Mouse (Mus musculus) ES-E14 (cell line): ENCODE results near the gene Gpsm2. TPM values are rescaled to one million over a fixed set of nuclear protein-coding genes. Genes with fewer than 3 reads are reported as not detected.

ENCODE experiments used
- DNase-seq: peaks from one replicate; pipeline ENCODE4 v3.0.0-alpha.2; 2013; ENCODE audit warnings: low read depth, low spot score
- H3K27ac ChIP-seq: 2 replicates; pipeline ENCODE4 v1.5.1; 2012; ENCODE audit warnings: low read depth, mild to moderate bottlenecking, low read length, moderate library complexity, mixed read lengths; ENCODE audit not compliant: poor library complexity, insufficient read depth, severe bottlenecking
- H3K36me3 ChIP-seq: 2 replicates; pipeline ENCODE4 v1.6.1; 2012; ENCODE audit warnings: mild to moderate bottlenecking, low read length, moderate library complexity, mixed read lengths; ENCODE audit not compliant: control insufficient read depth, poor library complexity, insufficient read depth, severe bottlenecking
- H3K4me1 ChIP-seq, 2 experiments: fragments of 150-350 bp in 1 of 2; sonication (generic) in 1 of 2; 2 replicates each; pipeline ENCODE4 v1.6.1; 2012; ENCODE audit warnings: low read length in 2 of 2, mild to moderate bottlenecking in 1 of 2, mixed read lengths in 1 of 2; ENCODE audit not compliant: control insufficient read depth in 2 of 2, insufficient read depth in 2 of 2, poor library complexity in 1 of 2
- H3K4me3 ChIP-seq, 2 experiments: fragments of 150-350 bp in 1 of 2; sonication (generic) in 1 of 2; 2 replicates each; pipeline ENCODE4 v1.5.1; 2012; ENCODE audit warnings: low read length in 2 of 2, low read depth in 1 of 2, mild to moderate bottlenecking in 1 of 2, mixed read lengths in 1 of 2; ENCODE audit not compliant: insufficient read depth in 1 of 2, poor library complexity in 1 of 2, severe bottlenecking in 1 of 2
- H3K9ac ChIP-seq: 2 replicates; pipeline ENCODE4 v1.6.1; 2012; ENCODE audit warnings: low read depth, mild to moderate bottlenecking, low read length, mixed read lengths; ENCODE audit not compliant: poor library complexity, insufficient read depth, severe bottlenecking
- H3K9me3 ChIP-seq: fragments of 150-350 bp; sonication (generic); 2 replicates; pipeline ENCODE4 v1.6.1; 2012; ENCODE audit warnings: low read depth, mild to moderate bottlenecking, low read length; ENCODE audit not compliant: control insufficient read depth, insufficient read depth
- CHD2 ChIP-seq: IDR thresholded peaks from 2 replicates; pipeline ENCODE4 v1.6.1; 2014; ENCODE audit warnings: mild to moderate bottlenecking, low read depth, low read length, inconsistent platforms
- HCFC1 ChIP-seq: IDR thresholded peaks from 2 replicates; pipeline ENCODE4 v1.6.1; 2012; ENCODE audit warnings: low read length, inconsistent platforms, borderline replicate concordance; ENCODE audit not compliant: insufficient read depth
- MAFK ChIP-seq: IDR thresholded peaks from 2 replicates; pipeline ENCODE4 v1.6.1; 2014; ENCODE audit warnings: mild to moderate bottlenecking, low read depth, low read length, inconsistent platforms; ENCODE audit not compliant: insufficient read depth
- ZC3H11A ChIP-seq: IDR thresholded peaks from 2 replicates; pipeline ENCODE4 v1.6.1; 2012; ENCODE audit warnings: low read depth, mild to moderate bottlenecking, inconsistent platforms, low read length, borderline replicate concordance
- ZNF384 ChIP-seq: IDR thresholded peaks from 2 replicates; pipeline ENCODE4 v1.6.1; 2012; ENCODE audit warnings: low read depth, low read length, inconsistent platforms
- in situ Hi-C, 2 experiments: fragments of 600-800 bp; cut with MboI; formaldehyde crosslinking; loops; one replicate each; pipeline ENCODE4 v1.15.1; 2025; ENCODE audit warnings: low sequenced_read_pairs in 2 of 2, inconsistent platforms in 1 of 2; ENCODE audit not compliant: unreplicated experiment in 2 of 2
- total RNA-seq: library from RNA; depleted of rRNA; stranded (reverse); fragments of 300-350 nt; gene quantifications from 2 replicates; pipeline ENCODE4 v1.2.3, GENCODE M21; 2012

The Gpsm2 gene
- total RNA-seq, 1 experiment: 16.2 TPM

GRCm38 (mm10) chr3:108646036-108646435 is 76.1 kb downstream of the Gpsm2 start:
- no peak overlapping the region for H3K27ac ChIP-seq
- no peak for DNase-seq
- in situ Hi-C loops: no loop called here
- H3K4me3 ChIP-seq: no peak overlapping the region
- H3K36me3 ChIP-seq: peaks cover 4% of the 10 kb centered on the region; the same call in 1 of the 2 replicates
- TF ChIP-seq MAFK (no peak), ZC3H11A (no peak), CHD2 (no peak), HCFC1 (no peak), ZNF384 (no peak)
- peaks cover 0 to 20% of the 10 kb centered on the region in 2 experiments; a peak in 2 of 4 replicates for H3K4me1 ChIP-seq
- H3K9me3 ChIP-seq: no peaks in the 10 kb centered on the region
- no peak overlapping the region for H3K9ac ChIP-seq

- H3K36me3 ChIP-seq: peaks cover 4% of the 10 kb centered on the region; the same call in 1 of the 2 replicates
- no peaks in the 10 kb centered on the region for H3K9me3 ChIP-seq
- no peak overlapping the region for H3K4me3 ChIP-seq
- H3K27ac ChIP-seq: no peak overlapping the region
- no peak for TF ChIP-seq ZC3H11A
- TF ChIP-seq ZNF384: no peak
- TF ChIP-seq HCFC1: no peak
- TF ChIP-seq CHD2: no peak
- no peak for TF ChIP-seq MAFK
- H3K9ac ChIP-seq: no peak overlapping the region
- in situ Hi-C loops: no loop called here
- DNase-seq: no peak
- peaks cover 0 to 20% of the 10 kb centered on the region in 2 experiments; a peak in 2 of 4 replicates for H3K4me1 ChIP-seq
Observed at GRCm38 (mm10) chr3:108644856-108645255, 77.3 kb downstream of the Gpsm2 start.

- no peak overlapping the region for H3K9ac ChIP-seq
- peaks cover 4% of the 10 kb centered on the region; the same call in 1 of the 2 replicates for H3K36me3 ChIP-seq
- peaks cover 0 to 7% of the 10 kb centered on the region in 2 experiments; a peak in 1 of 4 replicates for H3K4me1 ChIP-seq
- DNase-seq: no peak
- H3K27ac ChIP-seq: no peak overlapping the region
- no peaks in the 10 kb centered on the region for H3K9me3 ChIP-seq
- no peak for TF ChIP-seq HCFC1
- TF ChIP-seq CHD2: no peak
- TF ChIP-seq MAFK: no peak
- TF ChIP-seq ZC3H11A: no peak
- no peak for TF ChIP-seq ZNF384
- no peak overlapping the region for H3K4me3 ChIP-seq
- in situ Hi-C loops: no loop called here
Observed at GRCm38 (mm10) chr3:108640998-108641397, 81.1 kb downstream of the Gpsm2 start.

GRCm38 (mm10) chr3:108639412-108639811 is 82.7 kb downstream of the Gpsm2 start:
- TF ChIP-seq HCFC1: no peak
- TF ChIP-seq ZC3H11A: no peak
- TF ChIP-seq CHD2: no peak
- TF ChIP-seq MAFK: no peak
- no peak for TF ChIP-seq ZNF384
- Histone ChIP-seq H3K36me3 (peaks cover 1% of the 10 kb centered on the region; the same call in 1 of the 2 replicates), H3K9me3 (no peaks in the 10 kb centered on the region), H3K9ac (no peak overlapping the region), H3K27ac (no peak overlapping the region), H3K4me1 (no peaks in the 10 kb centered on the region), H3K4me3 (no peak overlapping the region)
- in situ Hi-C loops: no loop called here
- no peak for DNase-seq
